Mouse (Mus musculus): ENCODE results near the gene Tom1l2.

The Tom1l2 gene

DNA sequence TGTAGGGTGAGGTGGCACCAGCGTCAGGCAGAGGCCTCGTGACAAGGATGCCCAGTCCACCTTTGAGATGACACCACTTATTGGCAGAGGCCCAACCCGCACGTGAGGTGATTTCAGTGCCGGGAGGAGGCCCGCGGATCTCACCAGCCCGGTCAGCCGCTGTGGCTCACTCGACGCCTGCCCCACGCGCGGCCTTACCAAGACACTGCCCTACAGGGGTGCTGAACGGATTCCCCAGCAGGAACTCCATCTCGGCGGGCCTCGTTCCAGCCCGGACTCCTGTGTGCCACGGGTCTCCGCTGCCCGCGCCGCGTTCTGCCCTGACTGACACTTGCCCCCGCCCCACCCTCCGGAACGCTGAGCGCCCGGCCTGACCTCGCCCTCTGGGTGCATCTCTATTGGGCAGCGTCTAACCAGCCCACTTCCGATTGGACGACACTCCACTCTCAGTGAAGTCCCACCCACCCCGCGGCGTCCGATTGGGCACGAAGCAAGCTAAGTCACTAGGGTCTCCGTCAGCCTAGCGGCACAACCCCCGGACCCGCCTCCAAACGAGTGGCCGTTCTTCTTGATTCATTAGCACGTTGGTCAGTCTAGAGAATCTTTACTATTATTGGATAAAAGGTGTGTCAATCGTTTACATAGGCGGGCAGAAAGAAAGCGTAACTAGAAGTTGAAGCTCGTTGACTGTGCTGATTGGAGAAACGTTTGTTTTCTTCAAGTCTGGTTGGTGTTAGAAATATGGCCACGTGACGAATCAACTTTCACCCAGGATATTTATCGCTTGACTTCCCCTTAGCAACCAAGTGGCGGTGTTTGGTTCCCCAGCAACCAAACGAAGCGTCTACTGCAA, at the start of gene Tom1l2, which contains the start of gene Drc3:
Gene Tom1l2 (minus strand): TSS at position 347 of the 853 bp plus-strand sequence.
Gene Drc3 (plus strand): TSS at position 771 of the 853 bp plus-strand sequence.
- peak; percentile 97 for ATAC-seq (ENCODE audit: low TSS enrichment)

DNA sequence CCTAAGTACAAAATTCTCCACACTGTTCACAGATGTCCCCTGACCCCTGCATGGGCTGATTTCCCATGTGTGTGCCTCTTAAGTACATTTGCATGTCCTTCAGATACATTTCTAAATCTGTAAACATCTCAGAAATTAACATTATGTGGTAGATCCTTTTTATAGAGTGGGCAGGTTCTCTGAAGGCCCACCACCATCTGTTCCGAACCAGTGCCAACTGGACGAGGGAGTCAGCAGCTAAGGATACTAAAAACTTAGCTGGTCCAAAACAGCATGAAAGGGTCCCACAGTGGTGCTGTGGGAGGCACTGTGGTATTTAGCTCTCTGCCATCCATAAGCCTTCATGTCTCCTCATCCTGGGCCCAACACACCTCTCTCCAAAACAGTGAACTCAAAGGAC, 44.5 kb upstream of the Tom1l2 start:
- ATAC-seq (ENCODE audit: low TSS enrichment), result peak; percentile 75

DNA sequence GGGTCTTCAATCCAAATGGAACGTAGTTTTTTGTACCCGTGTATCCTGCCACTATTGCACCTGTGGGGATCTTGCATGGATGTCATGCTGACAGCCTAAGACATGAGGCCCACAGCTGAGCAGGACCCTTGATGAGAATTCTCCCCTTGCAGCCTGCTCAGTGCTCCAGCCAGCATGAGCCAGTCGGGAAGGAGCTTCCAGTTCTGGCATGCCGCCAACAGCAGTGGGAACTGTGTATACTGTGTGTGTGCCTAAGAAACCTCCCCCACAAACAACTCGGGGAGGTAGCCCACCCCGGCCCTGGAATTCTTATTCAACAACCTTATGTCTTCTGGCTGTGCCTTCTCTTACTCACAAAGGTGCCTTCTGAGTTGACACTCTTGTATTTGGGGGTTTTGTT, 43.8 kb upstream of the Tom1l2 start:
- peak; percentile 28; the same call in 1 of the 2 replicates for ATAC-seq (ENCODE audit: low TSS enrichment)

DNA sequence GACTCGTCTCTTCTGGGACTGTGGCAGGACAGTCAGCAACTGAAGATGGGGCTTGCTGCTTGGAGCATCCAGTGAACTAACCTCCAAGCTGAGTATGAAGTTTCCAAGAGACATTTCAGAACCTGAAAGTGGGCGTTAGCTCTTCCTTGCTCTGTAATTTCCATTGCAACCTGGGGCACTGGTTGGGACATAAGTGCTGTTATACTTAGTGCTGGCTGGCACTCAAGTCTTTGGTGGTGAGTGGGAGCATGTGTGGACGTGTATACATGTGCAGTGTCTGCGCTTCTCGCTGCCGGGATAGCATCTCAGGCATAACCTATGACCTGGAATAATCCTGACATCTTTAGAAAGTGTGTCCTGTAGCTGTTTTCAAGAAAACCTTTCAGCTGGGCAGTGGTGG, 38.6 kb upstream of the Tom1l2 start:
- ATAC-seq (ENCODE audit: low TSS enrichment), result peak; percentile 38; the same call in 1 of the 2 replicates

DNA sequence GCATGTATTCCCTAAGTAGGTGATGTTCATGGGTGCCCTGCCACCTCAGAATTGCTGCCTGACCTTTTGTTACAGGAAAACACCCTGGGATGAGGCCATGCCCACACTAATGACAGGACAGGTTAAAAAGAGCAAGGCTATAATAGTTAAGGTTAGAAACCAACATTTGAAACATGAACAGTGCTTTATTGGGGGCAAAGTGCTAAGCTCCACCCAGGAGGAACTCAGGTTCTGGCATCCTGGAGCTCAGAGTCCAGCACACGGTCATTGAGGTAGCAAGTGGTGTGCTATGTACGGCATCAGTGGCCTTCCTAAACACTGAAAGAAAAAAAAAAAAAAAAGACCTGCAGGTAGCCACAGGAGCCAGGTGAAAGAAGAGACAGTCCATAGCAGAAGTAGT, 35.2 kb upstream of the Tom1l2 start:
- ATAC-seq (ENCODE audit: low TSS enrichment), result no peak

DNA sequence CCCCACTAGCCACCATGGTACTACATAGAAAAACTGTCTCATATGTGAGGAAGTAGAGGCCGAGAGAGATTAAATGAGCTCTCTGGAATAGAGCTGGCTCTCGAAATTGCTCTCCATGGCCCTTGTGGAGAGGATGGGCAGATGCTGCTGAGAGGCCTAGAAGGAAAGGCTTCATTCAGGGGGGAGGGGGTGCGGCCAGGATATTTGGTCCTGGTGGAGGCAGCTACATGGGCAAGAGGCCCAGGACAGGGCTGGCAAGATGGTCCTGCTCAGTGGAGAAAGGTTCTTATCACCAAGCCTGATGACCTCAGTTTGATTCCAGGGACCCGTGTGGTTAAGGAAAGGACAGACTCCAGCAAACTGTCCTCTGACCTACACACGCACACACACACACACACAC, 33.2 kb upstream of the Tom1l2 start:
- ATAC-seq (ENCODE audit: low TSS enrichment), result no peak

DNA sequence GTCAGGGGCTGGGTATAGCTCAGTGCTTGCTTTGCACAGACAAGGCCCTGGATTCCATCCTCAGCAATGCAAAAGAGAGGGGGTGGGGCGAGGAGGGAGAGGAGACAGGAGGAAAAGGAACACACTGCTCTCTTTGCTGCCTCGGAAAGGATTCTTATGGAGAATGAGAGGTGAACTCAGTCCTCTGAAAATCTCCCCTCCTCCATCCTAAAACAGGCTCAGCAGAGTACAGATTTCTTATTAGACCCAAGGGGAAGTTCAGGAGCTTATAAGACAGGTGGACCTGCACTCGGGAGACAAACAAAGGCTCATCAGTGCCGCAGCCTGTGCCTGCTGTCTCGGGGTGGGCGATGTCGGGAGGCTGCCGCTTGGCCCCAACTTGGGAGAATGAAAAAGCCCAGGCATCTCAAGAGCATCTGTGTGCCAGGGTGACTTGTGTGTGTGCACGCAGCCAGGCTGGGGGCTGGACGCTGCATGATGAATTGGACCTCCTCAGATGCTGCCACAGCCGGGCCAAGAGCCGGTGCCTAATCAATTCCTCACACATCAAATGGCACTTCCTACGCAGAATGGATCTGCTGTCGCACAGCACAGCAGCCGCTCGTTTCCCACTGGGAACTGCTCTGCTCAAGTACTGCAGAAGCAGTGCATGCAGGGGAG, 32.2 kb upstream of the Tom1l2 start:
- ATAC-seq (ENCODE audit: low TSS enrichment), result peak; percentile 87

DNA sequence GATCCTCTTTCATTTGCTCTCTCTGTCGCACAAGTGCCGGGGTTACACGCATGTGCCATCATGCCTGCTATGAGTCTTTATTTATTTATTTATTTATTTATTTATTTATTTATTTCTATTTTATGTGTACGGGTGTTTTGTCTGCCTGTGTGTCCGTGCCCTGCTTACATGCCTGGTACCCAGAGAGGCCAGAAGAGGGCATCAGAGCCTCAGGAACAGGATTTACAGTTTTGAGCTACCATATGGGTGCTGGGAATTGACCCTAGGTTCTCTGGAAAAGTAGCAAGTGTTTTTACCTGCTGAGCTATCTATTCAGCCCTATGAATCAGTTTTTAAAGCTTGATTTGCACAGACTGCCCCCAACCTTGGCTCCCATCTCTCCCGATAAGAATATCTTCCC, 30.8 kb upstream of the Tom1l2 start:
- no peak for ATAC-seq (ENCODE audit: low TSS enrichment)

DNA sequence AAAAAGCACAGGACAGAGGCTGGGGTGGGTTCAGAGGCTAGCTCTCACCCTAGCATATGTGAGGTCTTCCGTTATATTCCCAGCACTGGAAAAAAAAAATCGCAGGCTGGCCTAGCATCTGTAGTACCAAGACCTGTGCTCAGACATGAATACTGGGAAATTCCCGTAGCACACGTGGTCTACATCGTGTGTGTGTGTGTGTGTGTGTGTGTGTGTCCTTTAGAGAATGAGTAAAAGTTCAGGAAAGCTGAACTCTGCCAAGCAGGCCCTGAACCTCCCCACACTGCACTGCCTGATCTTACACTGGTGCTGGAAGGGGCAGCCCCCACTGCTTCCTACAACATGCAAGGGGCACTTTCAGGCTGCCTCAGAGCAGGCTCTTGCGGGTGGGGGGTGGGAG, 21.8 kb upstream of the Tom1l2 start:
- no peak for ATAC-seq (ENCODE audit: low TSS enrichment)

DNA sequence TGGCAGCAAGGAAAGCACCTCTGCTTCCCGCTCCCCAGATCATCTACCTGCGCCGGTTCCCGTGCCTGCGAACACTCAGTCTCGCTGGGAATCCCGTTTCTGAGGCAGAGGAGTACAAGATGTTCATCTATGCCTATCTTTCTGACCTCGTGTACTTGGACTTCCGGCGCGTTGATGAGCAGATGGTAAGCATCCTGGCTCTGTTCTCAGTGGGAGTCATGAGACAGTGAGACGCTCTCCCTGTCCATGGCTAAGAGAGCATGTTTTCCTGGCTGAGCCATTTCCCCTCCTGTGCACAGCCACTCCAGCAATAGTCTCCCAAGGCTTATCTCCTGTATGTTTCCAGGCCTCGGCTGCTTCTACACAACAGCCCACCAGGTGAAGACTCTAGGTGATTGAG, 17.7 kb upstream of the Tom1l2 start:
- no peak for ATAC-seq (ENCODE audit: low TSS enrichment)

DNA sequence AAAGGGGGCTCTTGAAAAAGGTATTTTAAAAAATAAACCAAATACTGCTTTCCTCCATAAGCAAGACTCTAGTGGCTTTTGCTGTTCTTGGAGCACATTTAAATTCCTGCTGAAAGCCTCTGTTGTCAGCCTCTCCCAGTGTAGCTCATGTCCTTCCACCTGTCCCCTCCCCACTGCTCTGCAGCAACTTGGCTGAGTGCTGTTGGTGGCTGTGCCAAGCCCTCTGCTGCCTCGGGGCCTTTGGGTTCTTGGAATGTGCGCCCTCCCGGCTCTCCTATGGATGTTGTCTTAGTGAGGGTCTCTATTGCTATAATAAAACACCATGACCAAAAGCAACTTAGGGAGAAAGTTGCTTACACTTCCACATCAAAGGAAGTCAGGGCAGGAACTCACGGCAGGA, 16.7 kb upstream of the Tom1l2 start:
- no peak for ATAC-seq (ENCODE audit: low TSS enrichment)

DNA sequence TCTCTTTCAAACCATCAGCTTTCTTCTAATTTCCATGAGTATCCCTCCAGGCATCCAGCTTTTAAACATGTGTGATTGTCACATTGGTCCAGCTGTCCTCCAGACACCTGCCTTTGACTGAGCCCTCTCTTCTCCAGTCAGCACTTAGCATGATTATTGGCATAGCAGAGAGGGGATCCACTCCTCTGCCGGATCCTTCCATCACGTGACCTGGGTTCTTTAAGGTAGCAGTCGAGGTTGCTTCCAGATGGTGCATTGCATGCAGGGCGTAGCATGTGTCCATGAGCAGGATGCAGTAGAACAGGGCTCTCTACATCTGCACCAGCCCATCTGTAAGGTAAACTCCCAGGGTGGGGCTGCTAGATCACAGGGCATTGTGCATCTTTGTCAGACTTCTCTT, 16.2 kb upstream of the Tom1l2 start:
- ATAC-seq (ENCODE audit: low TSS enrichment), result no peak

DNA sequence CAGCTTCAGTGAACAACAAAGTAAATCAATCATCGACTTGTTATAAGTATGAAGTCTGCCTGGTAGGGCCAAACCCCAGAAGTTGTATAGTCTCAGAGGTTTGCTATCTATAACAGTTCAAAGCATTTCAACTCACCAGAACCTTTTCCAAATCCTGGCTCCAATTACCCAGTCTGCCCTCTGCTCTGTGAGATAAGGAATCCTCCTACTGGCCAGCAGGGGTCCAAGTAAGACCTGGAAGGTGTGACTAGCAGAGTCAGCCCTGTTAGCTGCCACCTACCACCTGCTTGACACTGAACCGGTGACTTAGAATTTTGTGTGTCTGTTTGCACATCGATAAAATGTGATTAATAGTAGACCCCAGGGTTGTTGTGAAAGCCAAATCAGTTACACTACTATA, 14.6 kb upstream of the Tom1l2 start:
- ATAC-seq (ENCODE audit: low TSS enrichment), result no peak

DNA sequence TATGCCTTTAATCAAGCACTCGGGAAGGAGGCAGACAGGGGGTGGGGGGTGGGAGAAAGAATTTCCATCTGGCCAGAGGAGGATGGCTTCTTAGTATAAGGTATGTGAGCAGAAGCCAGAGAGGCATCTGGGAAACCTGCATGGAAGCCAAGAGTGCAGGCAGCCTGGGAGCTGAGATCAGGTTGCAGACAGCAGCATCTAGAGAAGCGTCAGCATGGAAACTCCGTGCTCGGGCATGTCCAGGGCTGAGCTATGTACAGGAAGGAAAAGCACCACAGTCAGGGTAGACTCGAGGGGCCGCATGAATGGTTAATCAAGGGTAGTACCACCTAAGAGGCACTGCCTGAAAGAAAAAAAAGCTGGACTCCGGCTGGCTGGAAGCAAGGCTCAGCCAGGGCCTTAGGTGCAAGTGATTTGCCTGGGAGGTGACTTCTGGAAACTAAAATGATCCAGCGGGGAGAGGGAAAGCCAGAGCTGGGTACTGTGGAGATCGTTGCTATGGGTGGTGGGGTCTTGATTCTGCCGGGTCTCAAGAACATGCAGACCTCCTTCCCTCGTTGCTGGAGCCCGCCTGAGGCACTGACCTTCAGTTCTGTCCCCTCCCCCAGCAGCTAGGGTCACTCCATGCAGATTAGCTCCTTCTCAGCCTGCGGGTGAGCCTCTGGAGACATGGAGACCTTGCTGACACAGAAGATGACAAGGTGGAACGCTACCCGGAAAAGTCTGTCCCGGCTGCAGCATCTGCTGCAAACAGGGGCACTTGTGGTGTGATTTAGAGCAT, 13.7 kb upstream of the Tom1l2 start:
- ATAC-seq (ENCODE audit: low TSS enrichment), result no peak

DNA sequence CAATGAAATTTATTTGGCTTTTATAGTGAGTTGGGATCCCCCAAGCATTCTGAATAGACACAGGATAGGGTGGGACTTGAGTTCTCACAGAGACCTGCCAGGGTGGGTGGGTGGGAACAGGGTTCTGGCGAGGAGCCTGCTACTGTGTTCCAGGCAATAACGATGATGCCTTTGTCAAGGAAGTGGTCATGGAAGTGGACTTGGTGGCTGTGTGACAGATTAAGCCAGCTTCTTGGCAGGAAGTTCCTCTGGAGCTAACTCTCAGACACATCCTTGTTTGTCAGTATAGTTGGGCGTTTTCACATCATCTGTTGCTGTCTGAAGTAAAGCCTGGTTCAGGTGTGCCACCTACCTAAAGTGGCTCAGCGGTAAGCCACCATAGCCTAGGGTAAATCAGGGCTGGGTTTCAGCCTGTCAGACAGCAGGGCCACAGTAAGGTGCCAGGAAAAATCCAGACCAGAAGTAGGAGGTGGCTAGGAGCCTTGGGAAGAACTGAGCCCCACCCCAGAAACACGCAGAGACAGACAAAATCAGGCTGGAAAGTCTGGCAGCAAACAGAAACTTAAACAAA, 8.0 kb upstream of the Tom1l2 start:
- ATAC-seq (ENCODE audit: low TSS enrichment), result no peak

DNA sequence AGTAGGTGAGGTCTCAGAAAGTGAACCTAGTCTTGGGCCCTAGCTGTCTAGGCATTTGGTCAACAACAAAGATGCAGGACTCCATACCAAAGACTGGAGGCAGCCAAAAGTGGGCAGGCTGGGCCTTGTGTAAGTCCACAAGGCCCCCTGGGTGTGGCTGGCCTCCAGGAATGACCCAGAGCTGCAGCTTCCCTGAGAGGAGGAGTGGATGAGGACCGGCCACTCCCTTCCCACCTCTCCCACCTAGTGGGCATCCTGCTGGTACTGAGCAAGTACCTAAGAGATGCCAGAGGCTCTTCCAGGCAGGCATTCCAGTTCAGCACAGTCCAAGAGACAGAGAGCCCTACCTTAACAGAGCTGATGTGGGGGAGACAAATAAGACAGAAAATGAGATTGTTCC, 7.2 kb upstream of the Tom1l2 start:
- ATAC-seq (ENCODE audit: low TSS enrichment), result no peak

DNA sequence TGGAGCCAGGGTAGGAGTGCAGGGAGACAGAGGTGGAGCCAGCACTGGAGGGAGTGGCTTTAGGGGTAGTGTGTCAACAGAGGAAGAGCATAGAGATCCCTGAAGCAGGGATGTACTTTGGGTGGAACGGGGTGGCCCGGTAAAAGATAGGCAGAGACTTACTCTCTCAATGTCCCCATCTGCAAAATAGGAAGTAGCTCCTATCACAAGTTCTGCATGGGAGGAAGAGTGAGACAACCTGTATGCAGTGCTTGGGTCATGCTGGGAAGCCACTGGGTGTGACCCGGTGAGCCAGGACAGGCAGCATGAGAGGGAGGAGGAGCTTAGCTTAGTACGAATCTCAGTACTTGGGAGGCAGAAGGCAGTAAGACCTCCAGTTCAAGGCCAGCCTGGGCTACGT, 6.4 kb upstream of the Tom1l2 start:
- ATAC-seq (ENCODE audit: low TSS enrichment), result no peak

DNA sequence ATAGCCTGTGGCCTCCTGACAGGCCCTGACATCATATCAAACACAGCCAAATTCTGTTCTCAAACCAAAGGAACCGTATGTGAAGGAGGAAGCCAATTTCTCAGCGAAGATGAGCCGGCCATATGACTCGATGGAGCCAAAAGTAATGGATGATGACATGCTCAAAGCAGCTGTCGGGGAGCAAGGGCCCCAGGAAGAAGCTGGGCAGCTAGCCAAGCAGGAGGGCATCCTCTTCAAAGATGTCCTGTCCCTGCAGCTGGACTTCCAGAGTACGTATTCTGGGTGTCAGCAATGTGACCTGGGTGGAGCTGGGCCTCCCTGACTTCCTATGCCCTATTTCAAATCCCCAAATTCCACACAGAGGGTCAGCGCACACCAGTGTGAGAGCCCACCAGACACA, 5.8 kb upstream of the Tom1l2 start:
- no peak for ATAC-seq (ENCODE audit: low TSS enrichment)

DNA sequence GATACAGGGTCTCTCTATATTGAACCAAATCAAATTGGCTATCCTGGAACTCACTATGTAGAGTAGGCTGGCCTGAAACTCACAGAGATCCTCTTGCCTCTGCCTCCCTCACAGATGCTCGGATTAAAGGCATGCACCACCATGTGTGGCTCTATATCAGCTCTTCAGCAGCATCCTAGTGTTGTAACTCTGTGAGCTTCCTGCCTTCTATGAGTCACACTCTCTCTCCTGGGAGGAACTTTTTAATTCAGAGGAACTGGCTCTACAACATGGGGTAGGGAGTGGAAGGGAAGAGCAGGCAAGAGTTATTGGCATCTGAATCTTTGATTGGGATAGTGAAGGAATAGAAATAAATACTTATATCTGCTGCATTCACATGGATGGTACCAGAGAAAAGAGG, 4.4 kb upstream of the Tom1l2 start:
- ATAC-seq (ENCODE audit: low TSS enrichment), result no peak

DNA sequence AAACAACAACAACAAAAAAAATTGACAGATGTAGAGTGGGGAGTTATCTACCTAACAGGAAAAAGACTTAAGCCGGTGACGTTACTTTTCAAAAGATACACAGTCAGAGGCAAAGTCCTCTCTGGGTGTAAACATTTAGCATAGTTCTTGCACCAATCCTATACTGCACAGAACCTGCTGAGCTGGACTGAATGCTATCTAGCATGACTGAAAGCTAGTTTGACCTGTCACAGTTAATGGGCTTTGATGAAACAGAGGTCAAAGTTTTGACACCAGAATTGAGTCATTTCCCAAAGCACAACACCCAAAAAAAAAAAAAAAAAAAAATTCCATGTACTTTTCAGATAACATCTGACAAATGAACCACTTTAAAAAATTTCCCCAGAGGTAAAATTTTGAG, 3.2 kb upstream of the Tom1l2 start:
- ATAC-seq (ENCODE audit: low TSS enrichment), result no peak

DNA sequence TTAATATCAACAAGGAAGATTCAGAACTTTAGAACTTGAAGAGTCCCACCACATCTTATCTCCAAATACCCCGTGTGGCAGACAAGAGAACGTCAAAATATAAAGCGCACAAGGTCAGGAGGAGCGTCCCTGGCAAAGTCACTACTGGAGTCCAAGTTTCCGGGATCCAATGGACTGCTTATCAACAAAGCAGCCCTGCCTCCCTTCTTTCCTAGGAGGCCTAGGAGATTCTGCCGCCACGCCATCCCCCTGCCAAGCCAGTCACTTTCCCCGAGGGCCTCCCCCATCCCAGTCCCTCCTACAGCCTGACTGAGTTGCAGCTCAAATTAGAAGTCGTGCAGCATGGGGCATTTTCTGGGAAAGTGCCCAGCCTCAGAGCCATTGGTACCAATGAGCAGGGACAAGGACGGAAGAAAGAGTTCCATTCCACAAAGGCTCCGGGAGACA, 757 bp downstream of the Tom1l2 start:
- peak; percentile 21 for ATAC-seq (ENCODE audit: low TSS enrichment)

DNA sequence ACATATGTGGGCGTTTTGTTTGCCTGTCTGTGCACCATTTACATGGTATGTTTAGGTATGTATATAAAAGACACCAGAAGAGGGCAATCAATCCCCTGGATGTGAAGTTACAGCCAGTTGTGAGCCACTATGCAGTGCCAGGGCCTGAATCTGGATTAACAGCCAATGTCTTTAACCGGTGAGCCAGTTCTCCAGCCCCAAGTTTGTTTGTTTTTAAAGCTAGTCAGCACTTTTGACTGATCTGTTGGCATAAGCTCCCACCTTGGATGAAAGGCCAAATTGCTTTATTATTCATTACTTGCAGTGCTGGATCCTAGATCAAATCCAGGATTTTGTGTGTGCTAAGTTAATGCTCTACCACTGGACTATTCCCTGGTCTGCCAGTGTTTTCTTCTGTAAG, 1.3 kb downstream of the Tom1l2 start:
- ATAC-seq (ENCODE audit: low TSS enrichment), result no peak
